Mouse (Mus musculus) limb, embryonic 11.5 days (tissue): ENCODE results near the gene Erc1. TPM values are rescaled to one million over a fixed set of nuclear protein-coding genes. Genes with fewer than 3 reads are reported as not detected.

ENCODE experiments used
- ATAC-seq: fragments of 200-750 bp; cut with Nextera tagmentation; 2 replicates; pipeline ENCODE4 v1.8.0; 2017; ENCODE audit warnings: low read depth; ENCODE audit not compliant: insufficient number of reproducible peaks, low FRiP score, low TSS enrichment
- DNase-seq: peaks from one replicate; pipeline ENCODE4 v3.0.0-alpha.2; 2015; ENCODE audit warnings: low spot score
- H3K27ac ChIP-seq: fragments of 300-500 bp; sonication (generic); replicated peaks from 2 replicates; pipeline ENCODE4 v1.5.1; 2014; ENCODE audit warnings: low read depth, mild to moderate bottlenecking, low read length
- H3K27me3 ChIP-seq: fragments of 300-500 bp; sonication (generic); 2 replicates; pipeline ENCODE4 v1.6.1; 2014; ENCODE audit warnings: mild to moderate bottlenecking, low read length, mixed read lengths; ENCODE audit not compliant: control insufficient read depth, insufficient read depth
- H3K36me3 ChIP-seq: fragments of 300-500 bp; sonication (generic); 2 replicates; pipeline ENCODE4 v1.6.1; 2014; ENCODE audit warnings: mild to moderate bottlenecking, low read length, moderate library complexity, mixed read lengths; ENCODE audit not compliant: control insufficient read depth, insufficient read depth
- H3K4me1 ChIP-seq: fragments of 300-500 bp; sonication (generic); 2 replicates; pipeline ENCODE4 v1.6.1; 2014; ENCODE audit warnings: low read length, mixed read lengths; ENCODE audit not compliant: control insufficient read depth, insufficient read depth
- H3K4me2 ChIP-seq: fragments of 300-500 bp; sonication (generic); 2 replicates; pipeline ENCODE4 v1.6.1; 2014; ENCODE audit warnings: low read depth, mild to moderate bottlenecking, moderate library complexity; ENCODE audit not compliant: severe bottlenecking
- H3K4me3 ChIP-seq: fragments of 300-500 bp; sonication (generic); 2 replicates; pipeline ENCODE4 v1.5.1; 2014; ENCODE audit warnings: low read depth, low read length
- H3K9ac ChIP-seq: fragments of 300-500 bp; sonication (generic); 2 replicates; pipeline ENCODE4 v1.6.1; 2014; ENCODE audit warnings: mild to moderate bottlenecking, low read length
- H3K9me3 ChIP-seq: fragments of 300-500 bp; sonication (generic); 2 replicates; pipeline ENCODE4 v1.6.1; 2016; ENCODE audit warnings: low read length; ENCODE audit not compliant: control insufficient read depth
- WGBS: fragments of 180-500 bp; shearing (Covaris S2); extraction: QIAGEN DNeasy Blood & Tissue Kit; methylation state at CpG from one replicate; pipeline ENCODE4 v1.1.7; 2014; 5-methylcytosine and 5-hydroxymethylcytosine counted together
- polyA plus RNA-seq: library from polyadenylated mRNA; unstranded; fragments of >200 nt; fragmentation: Nextera tagmentation; extraction: Ambion mirVana; gene quantifications from 2 replicates; pipeline ENCODE4 v1.2.1, GENCODE M21; 2014

Gene Erc1
- polyA plus RNA-seq, 1 experiment from 2014 or later: 32.5 TPM

- no peaks in the 10 kb centered on the region for H3K27me3 ChIP-seq
- no peak overlapping the region for H3K4me2 ChIP-seq
- DNase-seq: no peak
- H3K4me1 ChIP-seq: no peaks in the 10 kb centered on the region; the same call in 1 of the 2 replicates
- H3K27ac ChIP-seq: no peak overlapping the region
- H3K36me3 ChIP-seq: peaks cover 5% of the 10 kb centered on the region
- no peak overlapping the region for H3K4me3 ChIP-seq
- 79% methylated on average over 4 of the region's 4 CpGs for WGBS
- no peak overlapping the region for H3K9ac ChIP-seq
- H3K9me3 ChIP-seq: no peaks in the 10 kb centered on the region
- no peak for ATAC-seq
Observed at GRCm38 (mm10) chr6:119570797-119571196, 277.2 kb downstream of the Erc1 start.

DNA sequence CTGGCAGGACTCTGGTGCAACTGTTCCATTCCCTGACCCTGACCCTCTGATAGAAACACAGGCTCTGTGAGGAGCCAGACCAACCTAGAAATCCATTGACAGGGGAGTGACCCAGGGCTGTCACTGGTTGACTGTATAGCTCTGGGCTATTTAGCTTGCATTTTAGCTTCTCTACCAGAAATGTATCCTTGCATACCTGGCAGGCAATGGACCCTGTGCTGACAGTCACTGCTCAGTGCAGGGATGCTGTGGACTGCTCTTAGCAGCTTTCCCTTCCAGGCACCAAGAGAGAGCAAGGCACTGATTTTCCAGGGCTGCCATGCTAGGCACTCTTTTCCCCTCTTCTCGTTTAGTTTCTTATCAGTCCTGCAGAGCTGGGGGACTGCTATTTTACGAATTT is 279.6 kb downstream of the Erc1 start:
- H3K4me2 ChIP-seq: no peak overlapping the region
- H3K9ac ChIP-seq: no peak overlapping the region
- no peak for DNase-seq
- peaks cover 2% of the 10 kb centered on the region; the same call in 1 of the 2 replicates for H3K36me3 ChIP-seq
- ATAC-seq: no peak
- no peaks in the 10 kb centered on the region for H3K27me3 ChIP-seq
- H3K9me3 ChIP-seq: no peaks in the 10 kb centered on the region
- WGBS: 63% methylated on average over 2 of the region's 2 CpGs
- H3K4me3 ChIP-seq: no peak overlapping the region
- no peak overlapping the region for H3K27ac ChIP-seq
- no peaks in the 10 kb centered on the region; the same call in 1 of the 2 replicates for H3K4me1 ChIP-seq

GRCm38 (mm10) chr6:119565451-119566379 is 282.3 kb downstream of the Erc1 start:
- Histone ChIP-seq H3K36me3 (no peaks in the 10 kb centered on the region), H3K4me1 (no peaks in the 10 kb centered on the region; the same call in 1 of the 2 replicates), H3K4me2 (no peak overlapping the region), H3K9ac (no peak overlapping the region), H3K27ac (no peak overlapping the region), H3K27me3 (no peaks in the 10 kb centered on the region), H3K9me3 (no peaks in the 10 kb centered on the region), H3K4me3 (no peak overlapping the region)
- DNase-seq (no peak), ATAC-seq (no peak)
- WGBS: 84% methylated on average over 23 of the region's 23 CpGs

DNA sequence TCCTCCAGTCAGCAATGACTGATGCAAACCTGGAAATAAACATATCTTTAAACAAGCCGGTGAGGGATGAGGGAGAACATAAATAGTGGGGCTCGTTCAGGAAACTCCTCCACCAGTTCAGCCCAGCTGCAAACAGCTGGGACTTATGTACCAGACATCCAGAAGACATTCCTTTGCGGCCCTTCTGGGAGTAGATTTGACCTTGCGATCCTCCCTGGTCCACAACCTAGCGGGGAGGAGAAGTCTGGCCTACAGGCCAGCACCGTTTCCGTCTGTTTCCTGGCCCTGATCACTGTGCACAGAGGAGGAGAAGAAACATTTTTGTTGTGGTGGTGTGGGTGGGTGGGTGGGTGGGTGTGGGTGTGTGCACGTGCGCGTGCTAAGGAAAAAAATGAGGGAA is 285.4 kb downstream of the Erc1 start:
- DNase-seq (no peak), ATAC-seq (no peak)
- no peak overlapping the region for H3K27ac ChIP-seq
- 76% methylated on average over 10 of the region's 10 CpGs for WGBS
- H3K9me3 ChIP-seq: no peaks in the 10 kb centered on the region
- no peak overlapping the region for H3K4me3 ChIP-seq
- H3K9ac ChIP-seq: no peak overlapping the region
- H3K4me2 ChIP-seq: no peak overlapping the region
- no peaks in the 10 kb centered on the region for H3K27me3 ChIP-seq
- no peaks in the 10 kb centered on the region; the same call in 1 of the 2 replicates for H3K4me1 ChIP-seq
- no peaks in the 10 kb centered on the region for H3K36me3 ChIP-seq

GRCm38 (mm10) chr6:119558855-119559254 is 289.1 kb downstream of the Erc1 start:
- ATAC-seq: no peak
- no peaks in the 10 kb centered on the region for H3K9me3 ChIP-seq
- WGBS: 38% methylated on average over 7 of the region's 7 CpGs
- no peak overlapping the region for H3K27ac ChIP-seq
- no peak overlapping the region for H3K4me3 ChIP-seq
- no peaks in the 10 kb centered on the region for H3K4me1 ChIP-seq
- no peaks in the 10 kb centered on the region for H3K36me3 ChIP-seq
- DNase-seq: no peak
- no peaks in the 10 kb centered on the region for H3K27me3 ChIP-seq
- no peak overlapping the region for H3K4me2 ChIP-seq
- no peak overlapping the region for H3K9ac ChIP-seq

GRCm38 (mm10) chr6:119554439-119554838 is 293.5 kb downstream of the Erc1 start:
- Histone ChIP-seq H3K4me2 (no peak overlapping the region), H3K4me1 (no peaks in the 10 kb centered on the region), H3K36me3 (no peaks in the 10 kb centered on the region), H3K27me3 (no peaks in the 10 kb centered on the region), H3K9me3 (no peaks in the 10 kb centered on the region), H3K4me3 (no peak overlapping the region), H3K27ac (no peak overlapping the region), H3K9ac (no peak overlapping the region)
- 68% methylated on average over 8 of the region's 8 CpGs for WGBS
- DNase-seq (no peak), ATAC-seq (no peak)

DNA sequence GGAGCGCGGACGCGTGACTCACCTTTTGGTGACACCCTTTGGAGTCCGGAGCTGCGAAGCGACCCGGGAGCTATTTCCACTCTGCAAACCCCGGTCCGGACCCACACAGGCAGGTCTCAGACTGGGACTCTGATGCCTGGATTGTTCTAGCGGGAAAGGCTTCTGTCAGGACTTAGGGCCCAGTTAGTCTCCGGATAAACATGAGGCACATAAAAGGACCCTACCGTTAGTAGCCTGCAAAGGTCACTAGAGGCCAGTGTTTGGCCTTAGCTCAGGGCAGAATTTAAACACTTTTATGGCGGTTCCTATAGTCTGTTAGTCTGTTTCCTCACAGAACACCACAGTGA is 303.5 kb downstream of the Erc1 start:
- 1% methylated on average over 14 of the region's 14 CpGs for WGBS
- Histone ChIP-seq H3K36me3 (no peaks in the 10 kb centered on the region), H3K27me3 (no peaks in the 10 kb centered on the region), H3K4me1 (no peaks in the 10 kb centered on the region; the same call in 1 of the 2 replicates), H3K27ac (peak overlapping the region; percentile 59; the same call in 1 of the 2 replicates), H3K4me2 (peak overlapping the region; percentile 91), H3K9ac (peak overlapping the region; percentile 92), H3K4me3 (peak overlapping the region; percentile 64), H3K9me3 (no peaks in the 10 kb centered on the region)
- ATAC-seq (peak; percentile 50; the same call in 1 of the 2 replicates), DNase-seq (no peak)

- peak within 1 kb of the TSS; percentile 59; the same call in 1 of the 2 replicates for H3K27ac ChIP-seq
- H3K9me3 ChIP-seq: no peaks in the 10 kb centered on the region
- H3K4me2 ChIP-seq: peak within 1 kb of the TSS; percentile 91
- H3K4me3 ChIP-seq: peak within 1 kb of the TSS; percentile 64
- H3K36me3 ChIP-seq: no peaks in the 10 kb centered on the region
- peak; percentile 60 for ATAC-seq
- H3K27me3 ChIP-seq: no peaks in the 10 kb centered on the region
- DNase-seq: peak; percentile 72
- H3K4me1 ChIP-seq: no peaks in the 10 kb centered on the region; the same call in 1 of the 2 replicates
- peak within 1 kb of the TSS; percentile 92 for H3K9ac ChIP-seq
- WGBS: under 1% methylated on average over 78 of the region's 120 CpGs
Observed at GRCm38 (mm10) chr6:119543803-119544517, 304.0 kb downstream of the Erc1 start, which contains the start of gene Wnt5b. Gene Wnt5b, minus strand, starts transcription at chr6:119544347.
